Mouse (Mus musculus) kidney, adult 11 months (tissue): ENCODE measurements around the gene 4930572O03Rik.
"Not testable (repeated sequence)": the region's sequence is repeated elsewhere in the genome, so short reads cannot be mapped to it uniquely, and the experiment has no call there.

Experiments
- DNase-seq: peaks from one replicate; pipeline ENCODE4 v3.0.0; 2022

Gene 4930572O03Rik

GRCm38 (mm10) chr5:15616195-15616594, 40.7 kb downstream of the 4930572O03Rik start:
- DNase-seq: not testable (repeated sequence)

- not testable (repeated sequence) for DNase-seq
These were observed 46.2 kb downstream of the 4930572O03Rik start for GRCm38 (mm10) chr5:15610695-15611094.

- DNase-seq: peak; percentile 11
These were observed 50.2 kb downstream of the 4930572O03Rik start for GRCm38 (mm10) chr5:15606677-15607076.

GRCm38 (mm10) chr5:15603585-15603984, 53.3 kb downstream of the 4930572O03Rik start:
- DNase-seq: not testable (repeated sequence)

GRCm38 (mm10) chr5:15603008-15603407, 53.9 kb downstream of the 4930572O03Rik start:
- not testable (repeated sequence) for DNase-seq

GRCm38 (mm10) chr5:15602424-15602947, 54.4 kb downstream of the 4930572O03Rik start:
- DNase-seq: not testable (repeated sequence)
